Mouse (Mus musculus) forebrain, embryonic 11.5 days (tissue): ENCODE measurements around the gene Mlxipl. TPM values are rescaled to one million over a fixed set of nuclear protein-coding genes. Genes with fewer than 3 reads are reported as not detected.

ENCODE experiments used
- ATAC-seq: fragments of 200-750 bp; cut with Nextera tagmentation; replicated peaks from 2 replicates; pipeline ENCODE4 v1.8.0; 2017; ENCODE audit warnings: moderate TSS enrichment; ENCODE audit not compliant: low FRiP score
- DNase-seq: peaks from one replicate; pipeline ENCODE4 v3.0.0-alpha.2; 2017; ENCODE audit warnings: low spot score
- H3K27ac ChIP-seq: fragments of 300-500 bp; sonication (generic); 2 replicates; pipeline ENCODE4 v1.5.1; 2014; ENCODE audit warnings: low read depth, low read length
- H3K27me3 ChIP-seq: fragments of 300-500 bp; sonication (generic); 2 replicates; pipeline ENCODE4 v1.6.1; 2014; ENCODE audit warnings: mild to moderate bottlenecking, low read length, mixed read lengths; ENCODE audit not compliant: control insufficient read depth, insufficient read depth
- H3K36me3 ChIP-seq: fragments of 300-500 bp; sonication (generic); 2 replicates; pipeline ENCODE4 v1.6.1; 2014; ENCODE audit warnings: mild to moderate bottlenecking, low read length, moderate library complexity, mixed read lengths; ENCODE audit not compliant: control insufficient read depth, insufficient read depth
- H3K4me1 ChIP-seq: fragments of 300-500 bp; sonication (generic); replicated peaks from 2 replicates; pipeline ENCODE4 v1.6.1; 2014; ENCODE audit warnings: low read length, mixed read lengths; ENCODE audit not compliant: control insufficient read depth, insufficient read depth
- H3K4me2 ChIP-seq: fragments of 300-500 bp; sonication (generic); 2 replicates; pipeline ENCODE4 v1.6.1; 2014; ENCODE audit warnings: low read depth, mild to moderate bottlenecking, low read length, moderate library complexity, mixed read lengths; ENCODE audit not compliant: severe bottlenecking
- H3K4me3 ChIP-seq: fragments of 300-500 bp; sonication (generic); 2 replicates; pipeline ENCODE4 v1.5.1; 2014; ENCODE audit warnings: low read depth, low read length
- H3K9ac ChIP-seq: fragments of 300-500 bp; sonication (generic); 2 replicates; pipeline ENCODE4 v1.6.1; 2014; ENCODE audit warnings: low read length
- H3K9me3 ChIP-seq: fragments of 300-500 bp; sonication (generic); 2 replicates; pipeline ENCODE4 v1.6.1; 2016; ENCODE audit warnings: low read length, mixed read lengths; ENCODE audit not compliant: control insufficient read depth
- WGBS: fragments of 180-500 bp; shearing (Covaris S2); extraction: QIAGEN DNeasy Blood & Tissue Kit; methylation state at CpG from one replicate; pipeline ENCODE4 v1.1.7; 2014; 5-methylcytosine and 5-hydroxymethylcytosine counted together
- polyA plus RNA-seq: library from polyadenylated mRNA; unstranded; fragments of >200 nt; fragmentation: Nextera tagmentation; extraction: Ambion mirVana; gene quantifications from 2 replicates; pipeline ENCODE4 v1.2.1, GENCODE M21; 2014

Mlxipl gene
- polyA plus RNA-seq, 1 experiment from 2014 or later, result 2.4 TPM

GRCm38 (mm10) chr5:135075655-135076054, 14.0 kb upstream of the Mlxipl start:
- Histone ChIP-seq H3K36me3 (no peaks in the 10 kb centered on the region; the same call in 1 of the 2 replicates), H3K4me2 (no peak overlapping the region), H3K4me3 (no peak overlapping the region), H3K4me1 (peaks cover 7% of the 10 kb centered on the region), H3K9me3 (no peaks in the 10 kb centered on the region), H3K9ac (no peak overlapping the region), H3K27me3 (no peaks in the 10 kb centered on the region), H3K27ac (no peak overlapping the region)
- ATAC-seq (no peak), DNase-seq (no peak)
- 83% methylated on average over 4 of the region's 4 CpGs for WGBS

- DNase-seq, result no peak
- ATAC-seq, result no peak
- Histone ChIP-seq H3K36me3 (no peaks in the 10 kb centered on the region; the same call in 1 of the 2 replicates), H3K4me1 (peaks cover 7% of the 10 kb centered on the region), H3K4me3 (no peak overlapping the region), H3K27me3 (no peaks in the 10 kb centered on the region), H3K9ac (no peak overlapping the region), H3K4me2 (peak overlapping the region; percentile 24; the same call in 1 of the 2 replicates), H3K9me3 (no peaks in the 10 kb centered on the region), H3K27ac (no peak overlapping the region)
- 92% methylated on average over 14 of the region's 14 CpGs for WGBS
Measured at GRCm38 (mm10) chr5:135076368-135076767, 13.3 kb upstream of the Mlxipl start.

- no peaks in the 10 kb centered on the region for H3K9me3 ChIP-seq
- H3K27me3 ChIP-seq, result no peaks in the 10 kb centered on the region
- H3K4me1 ChIP-seq, result peaks cover 7% of the 10 kb centered on the region
- DNase-seq (peak; percentile 68), ATAC-seq (peak; percentile 58)
- no peaks in the 10 kb centered on the region; the same call in 1 of the 2 replicates for H3K36me3 ChIP-seq
- H3K27ac ChIP-seq, result peak overlapping the region; percentile 51
- peak overlapping the region; percentile 98 for H3K9ac ChIP-seq
- WGBS, result 19% methylated on average over 14 of the region's 14 CpGs
- H3K4me2 ChIP-seq, result peak overlapping the region; percentile 77
- H3K4me3 ChIP-seq, result peak overlapping the region; percentile 91
Measured at GRCm38 (mm10) chr5:135076931-135077505, 12.7 kb upstream of the Mlxipl start.

GRCm38 (mm10) chr5:135077564-135078481, 11.9 kb upstream of the Mlxipl start, which contains the start of gene Vps37d:
TSS of gene Vps37d (minus strand) at chr5:135078266.
- peak within 1 kb of the TSS; percentile 51 for H3K27ac ChIP-seq
- no peaks in the 10 kb centered on the region for H3K9me3 ChIP-seq
- under 1% methylated on average over 80 of the region's 83 CpGs for WGBS
- DNase-seq (peak; percentile 97), ATAC-seq (peak; percentile 82)
- H3K36me3 ChIP-seq, result no peaks in the 10 kb centered on the region; the same call in 1 of the 2 replicates
- H3K27me3 ChIP-seq, result no peaks in the 10 kb centered on the region
- peak within 1 kb of the TSS; percentile 77 for H3K4me2 ChIP-seq
- peak within 1 kb of the TSS; percentile 91 for H3K4me3 ChIP-seq
- peaks cover 7% of the 10 kb centered on the region for H3K4me1 ChIP-seq
- H3K9ac ChIP-seq, result peak within 1 kb of the TSS; percentile 98

- no peaks in the 10 kb centered on the region for H3K27me3 ChIP-seq
- no peak overlapping the region for H3K27ac ChIP-seq
- ATAC-seq (peak; percentile 57), DNase-seq (no peak)
- no peaks in the 10 kb centered on the region for H3K9me3 ChIP-seq
- peaks cover 5% of the 10 kb centered on the region for H3K4me1 ChIP-seq
- H3K36me3 ChIP-seq, result no peaks in the 10 kb centered on the region; the same call in 1 of the 2 replicates
- 2% methylated on average over 11 of the region's 11 CpGs for WGBS
- H3K4me2 ChIP-seq, result peak overlapping the region; percentile 77
- H3K4me3 ChIP-seq, result peak overlapping the region; percentile 91
- peak overlapping the region; percentile 98; the same call in 1 of the 2 replicates for H3K9ac ChIP-seq
Measured at GRCm38 (mm10) chr5:135078482-135078810, 11.2 kb upstream of the Mlxipl start.

- ATAC-seq, result no peak
- Histone ChIP-seq H3K9me3 (no peaks in the 10 kb centered on the region), H3K36me3 (no peaks in the 10 kb centered on the region; the same call in 1 of the 2 replicates), H3K27ac (no peak overlapping the region), H3K27me3 (no peaks in the 10 kb centered on the region), H3K4me1 (peaks cover 2% of the 10 kb centered on the region; the same call in 1 of the 2 replicates), H3K4me2 (no peak overlapping the region), H3K4me3 (no peak overlapping the region), H3K9ac (no peak overlapping the region)
- DNase-seq, result no peak
- 97% methylated on average over 2 of the region's 2 CpGs for WGBS
Measured at GRCm38 (mm10) chr5:135079578-135079977, 10.1 kb upstream of the Mlxipl start.

GRCm38 (mm10) chr5:135080539-135080938, 9.2 kb upstream of the Mlxipl start:
- 95% methylated on average over 5 of the region's 5 CpGs for WGBS
- Histone ChIP-seq H3K36me3 (no peaks in the 10 kb centered on the region; the same call in 1 of the 2 replicates), H3K4me2 (no peak overlapping the region), H3K27ac (no peak overlapping the region), H3K9ac (no peak overlapping the region), H3K4me3 (no peak overlapping the region), H3K4me1 (peaks cover 2% of the 10 kb centered on the region; the same call in 1 of the 2 replicates), H3K9me3 (no peaks in the 10 kb centered on the region), H3K27me3 (no peaks in the 10 kb centered on the region)
- ATAC-seq (no peak), DNase-seq (no peak)

GRCm38 (mm10) chr5:135086871-135087270, 2.8 kb upstream of the Mlxipl start:
- no peaks in the 10 kb centered on the region for H3K9me3 ChIP-seq
- ATAC-seq, result no peak
- no peaks in the 10 kb centered on the region for H3K36me3 ChIP-seq
- H3K27me3 ChIP-seq, result peaks cover 21% of the 10 kb centered on the region
- no peak for DNase-seq
- WGBS, result 56% methylated on average over 4 of the region's 4 CpGs
- H3K9ac ChIP-seq, result no peak overlapping the region
- H3K27ac ChIP-seq, result no peak overlapping the region
- H3K4me3 ChIP-seq, result no peak overlapping the region
- 0 out of 2 replicates have a peak, but pooled peaks cover 3% of the 10 kb centered on the region for H3K4me1 ChIP-seq
- no peak overlapping the region for H3K4me2 ChIP-seq
